Mouse (Mus musculus): Measurements from ENCODE around the gene Rims3. TPM values are rescaled to one million over a fixed set of nuclear protein-coding genes. Genes with fewer than 3 reads are reported as not detected.

The Rims3 gene
- polyA plus RNA-seq, 1 experiment from 2014 or later: 20.7 TPM

DNA sequence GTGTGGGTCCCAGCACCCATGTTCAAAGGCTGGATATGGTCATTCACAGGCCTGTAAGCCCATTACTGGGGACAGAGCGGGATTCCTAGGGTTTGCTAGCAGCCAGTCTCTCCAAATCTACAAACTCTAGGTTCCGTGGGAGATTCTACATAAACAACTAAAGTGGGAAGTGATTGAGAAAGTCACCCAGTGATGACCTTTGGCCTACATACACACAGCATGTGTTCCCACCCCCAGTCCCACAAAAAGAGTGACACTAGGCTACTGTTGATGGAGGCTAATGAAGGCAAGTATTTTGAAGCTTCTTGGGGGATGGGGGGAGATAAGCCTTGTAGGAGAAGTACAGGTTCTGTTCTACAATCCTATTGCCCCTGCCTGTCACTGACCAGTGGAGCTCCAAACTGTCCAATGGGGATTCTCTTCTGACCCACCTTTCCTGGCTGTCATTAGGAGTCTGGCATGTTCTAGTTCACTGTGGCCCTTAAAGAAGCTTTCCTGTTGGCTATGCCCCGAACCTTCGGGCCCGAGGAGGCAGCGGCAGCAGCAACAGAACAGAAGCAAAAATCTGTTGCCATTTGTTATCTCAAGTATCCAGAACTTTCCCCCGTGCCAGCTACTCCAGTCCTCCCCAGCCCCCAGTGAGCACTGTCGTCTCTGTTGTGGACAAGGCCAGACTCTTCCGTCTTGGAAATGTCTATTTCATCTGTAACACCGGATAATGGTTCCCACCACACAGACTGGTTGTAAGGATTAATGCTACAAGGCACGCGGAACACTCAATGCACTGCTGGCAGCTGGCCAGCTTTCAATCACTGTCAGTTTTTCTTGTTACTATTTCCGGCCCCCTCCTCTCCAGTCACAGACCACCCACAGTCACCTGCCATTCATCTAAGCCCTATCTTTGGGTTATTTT, 30.8 kb downstream of the Rims3 start:
- Histone ChIP-seq H3K27ac (replicated peaks; ENCODE audit: low read depth, low read length) (no peak overlapping the region), H3K9ac (replicated peaks; ENCODE audit: low read length) (0 out of 2 replicates have a peak overlapping the region, but pooled peaks have one; percentile 6), H3K4me3 (replicated peaks; ENCODE audit: low read depth, low read length) (no peak overlapping the region), H3K4me2 (ENCODE audit: low read length) (no peak overlapping the region), H3K4me1 (ENCODE audit: control insufficient read depth, insufficient read depth, low read length) (peaks cover 28% of the 10 kb centered on the region), H3K9me3 (ENCODE audit: control insufficient read depth, low read length) (no peaks in the 10 kb centered on the region), H3K36me3 (ENCODE audit: control insufficient read depth, insufficient read depth, low read length) (no peaks in the 10 kb centered on the region), H3K27me3 (ENCODE audit: control insufficient read depth, insufficient read depth, low read length) (no peaks in the 10 kb centered on the region)
- WGBS: 37% methylated on average over 13 of the region's 13 CpGs
- ATAC-seq (ENCODE audit: low FRiP score, low TSS enrichment) (no peak), DNase-seq (peak; percentile 69)

GRCm38 (mm10) chr4:120886131-120886530, 31.5 kb downstream of the Rims3 start:
- Histone ChIP-seq H3K4me1 (ENCODE audit: control insufficient read depth, insufficient read depth, low read length) (peaks cover 26% of the 10 kb centered on the region), H3K4me2 (ENCODE audit: low read length) (no peak overlapping the region), H3K36me3 (ENCODE audit: control insufficient read depth, insufficient read depth, low read length) (no peaks in the 10 kb centered on the region), H3K27me3 (ENCODE audit: control insufficient read depth, insufficient read depth, low read length) (no peaks in the 10 kb centered on the region), H3K4me3 (replicated peaks; ENCODE audit: low read depth, low read length) (no peak overlapping the region), H3K27ac (replicated peaks; ENCODE audit: low read depth, low read length) (no peak overlapping the region), H3K9me3 (ENCODE audit: control insufficient read depth, low read length) (no peaks in the 10 kb centered on the region), H3K9ac (replicated peaks; ENCODE audit: low read length) (no peak overlapping the region)
- DNase-seq: no peak
- WGBS: 36% methylated on average over 4 of the region's 4 CpGs
- no peak for ATAC-seq (ENCODE audit: low FRiP score, low TSS enrichment)

DNA sequence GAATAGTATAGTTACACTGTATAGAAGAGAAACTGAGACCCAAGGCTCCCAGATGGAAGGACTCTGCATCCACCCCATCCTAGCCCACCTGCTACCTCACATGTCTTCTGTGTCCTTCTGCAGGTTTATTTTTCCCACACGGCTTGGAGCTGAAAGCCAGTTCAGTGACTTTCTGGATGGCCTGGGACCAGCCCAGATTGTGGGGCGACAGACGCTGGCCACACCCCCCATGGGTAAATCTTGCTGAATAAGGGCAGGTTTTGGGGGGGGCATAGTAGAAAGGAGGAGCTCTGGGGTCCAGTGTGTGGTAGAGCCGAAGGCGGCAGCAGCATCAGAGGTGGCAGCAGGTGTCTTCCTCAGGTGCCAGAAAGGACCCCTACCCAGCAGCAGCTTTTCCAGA, 32.2 kb downstream of the Rims3 start:
- Histone ChIP-seq H3K4me2 (ENCODE audit: low read length) (no peak overlapping the region), H3K9ac (replicated peaks; ENCODE audit: low read length) (no peak overlapping the region), H3K27me3 (ENCODE audit: control insufficient read depth, insufficient read depth, low read length) (no peaks in the 10 kb centered on the region), H3K4me3 (replicated peaks; ENCODE audit: low read depth, low read length) (no peak overlapping the region), H3K36me3 (ENCODE audit: control insufficient read depth, insufficient read depth, low read length) (no peaks in the 10 kb centered on the region), H3K4me1 (ENCODE audit: control insufficient read depth, insufficient read depth, low read length) (peaks cover 21% of the 10 kb centered on the region), H3K27ac (replicated peaks; ENCODE audit: low read depth, low read length) (no peak overlapping the region), H3K9me3 (ENCODE audit: control insufficient read depth, low read length) (no peaks in the 10 kb centered on the region)
- no peak for DNase-seq
- 83% methylated on average over 5 of the region's 5 CpGs for WGBS
- no peak for ATAC-seq (ENCODE audit: low FRiP score, low TSS enrichment)

DNA sequence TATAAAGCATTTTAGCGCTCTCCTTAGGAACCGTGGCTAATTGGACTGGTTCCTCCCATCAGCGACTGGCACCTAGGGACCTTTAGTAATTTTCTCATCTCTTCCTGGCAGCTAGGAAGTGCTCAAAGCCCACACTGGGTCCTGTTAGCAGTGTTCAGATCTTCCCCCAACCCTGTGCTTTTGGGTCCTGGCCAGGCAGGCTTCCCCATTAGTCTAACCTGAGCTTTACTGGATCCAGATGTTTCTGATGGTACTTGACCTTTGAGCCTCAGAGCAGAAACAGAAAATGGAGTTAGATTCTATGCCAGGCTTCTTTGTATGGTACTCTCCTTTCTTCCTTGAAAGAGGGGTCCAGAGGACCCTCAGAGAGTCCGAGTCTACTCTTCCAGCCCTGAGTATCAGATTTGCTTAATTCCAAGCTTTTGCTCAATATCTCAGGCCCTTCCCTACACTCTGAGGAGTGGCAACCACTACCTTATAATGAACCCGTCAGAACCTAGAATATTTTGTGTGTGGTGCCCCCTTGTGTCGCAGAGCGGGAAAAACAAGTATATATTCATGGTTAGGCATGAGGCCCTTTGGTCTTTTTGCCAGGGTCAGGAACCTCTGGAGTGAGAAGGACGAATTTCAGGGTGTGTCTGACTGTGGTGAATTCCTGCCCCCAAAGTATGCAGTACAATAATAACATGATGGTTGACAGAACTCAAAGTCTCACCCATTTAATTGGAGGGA, 32.9 kb downstream of the Rims3 start:
- 27% methylated on average over 8 of the region's 8 CpGs for WGBS
- Histone ChIP-seq H3K4me1 (ENCODE audit: control insufficient read depth, insufficient read depth, low read length) (peaks cover 14% of the 10 kb centered on the region), H3K9me3 (ENCODE audit: control insufficient read depth, low read length) (no peaks in the 10 kb centered on the region), H3K27me3 (ENCODE audit: control insufficient read depth, insufficient read depth, low read length) (no peaks in the 10 kb centered on the region), H3K4me2 (ENCODE audit: low read length) (no peak overlapping the region), H3K4me3 (replicated peaks; ENCODE audit: low read depth, low read length) (no peak overlapping the region), H3K36me3 (ENCODE audit: control insufficient read depth, insufficient read depth, low read length) (no peaks in the 10 kb centered on the region), H3K27ac (replicated peaks; ENCODE audit: low read depth, low read length) (no peak overlapping the region), H3K9ac (replicated peaks; ENCODE audit: low read length) (no peak overlapping the region)
- no peak for ATAC-seq (ENCODE audit: low FRiP score, low TSS enrichment)
- DNase-seq: peak; percentile 83

GRCm38 (mm10) chr4:120888884-120889283, 34.3 kb downstream of the Rims3 start:
- H3K9ac ChIP-seq (replicated peaks; ENCODE audit: low read length): no peak overlapping the region
- no peak overlapping the region for H3K4me2 ChIP-seq (ENCODE audit: low read length)
- H3K4me1 ChIP-seq (ENCODE audit: control insufficient read depth, insufficient read depth, low read length): 0 out of 2 replicates have a peak, but pooled peaks cover 8% of the 10 kb centered on the region
- no peak overlapping the region for H3K4me3 ChIP-seq (replicated peaks; ENCODE audit: low read depth, low read length)
- no peaks in the 10 kb centered on the region for H3K9me3 ChIP-seq (ENCODE audit: control insufficient read depth, low read length)
- H3K36me3 ChIP-seq (ENCODE audit: control insufficient read depth, insufficient read depth, low read length): no peaks in the 10 kb centered on the region
- H3K27me3 ChIP-seq (ENCODE audit: control insufficient read depth, insufficient read depth, low read length): no peaks in the 10 kb centered on the region
- no peak overlapping the region for H3K27ac ChIP-seq (replicated peaks; ENCODE audit: low read depth, low read length)
- ATAC-seq (ENCODE audit: low FRiP score, low TSS enrichment) (no peak), DNase-seq (no peak)
- WGBS: 70% methylated on average over 8 of the region's 8 CpGs

- Histone ChIP-seq H3K9me3 (ENCODE audit: control insufficient read depth, low read length) (no peaks in the 10 kb centered on the region), H3K9ac (replicated peaks; ENCODE audit: low read length) (no peak overlapping the region), H3K36me3 (ENCODE audit: control insufficient read depth, insufficient read depth, low read length) (no peaks in the 10 kb centered on the region), H3K4me1 (ENCODE audit: control insufficient read depth, insufficient read depth, low read length) (0 out of 2 replicates have a peak, but pooled peaks cover 3% of the 10 kb centered on the region), H3K4me3 (replicated peaks; ENCODE audit: low read depth, low read length) (no peak overlapping the region), H3K27me3 (ENCODE audit: control insufficient read depth, insufficient read depth, low read length) (no peaks in the 10 kb centered on the region), H3K4me2 (ENCODE audit: low read length) (no peak overlapping the region), H3K27ac (replicated peaks; ENCODE audit: low read depth, low read length) (no peak overlapping the region; the same call in 1 of the 2 replicates)
- 48% methylated on average over 11 of the region's 11 CpGs for WGBS
- ATAC-seq (ENCODE audit: low FRiP score, low TSS enrichment): peak; percentile 51; the same call in 1 of the 2 replicates
- DNase-seq: peak; percentile 40
Measured at GRCm38 (mm10) chr4:120890754-120891440, 36.3 kb downstream of the Rims3 start.

DNA sequence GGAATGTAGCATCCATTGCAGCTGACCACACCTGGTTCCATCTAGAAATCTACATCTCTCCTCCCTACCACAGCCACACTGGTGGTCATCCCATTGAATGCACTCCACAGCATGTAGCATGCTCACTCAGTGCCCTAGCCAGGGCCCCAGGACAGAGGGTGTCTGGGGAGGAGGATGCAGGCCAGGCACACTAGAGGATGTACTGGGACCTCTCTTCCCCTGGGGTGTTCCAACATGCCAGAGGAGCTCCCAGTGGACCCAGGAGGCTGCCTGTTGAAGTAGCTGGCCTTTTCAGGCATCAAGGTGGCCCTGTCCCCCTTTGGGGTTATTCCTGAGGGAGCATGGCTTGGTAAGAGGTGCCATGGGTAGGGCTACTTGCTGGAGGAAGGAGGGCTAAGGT, 37.3 kb downstream of the Rims3 start:
- Histone ChIP-seq H3K36me3 (ENCODE audit: control insufficient read depth, insufficient read depth, low read length) (no peaks in the 10 kb centered on the region), H3K4me3 (replicated peaks; ENCODE audit: low read depth, low read length) (no peak overlapping the region), H3K4me1 (ENCODE audit: control insufficient read depth, insufficient read depth, low read length) (no peaks in the 10 kb centered on the region), H3K27me3 (ENCODE audit: control insufficient read depth, insufficient read depth, low read length) (no peaks in the 10 kb centered on the region), H3K9me3 (ENCODE audit: control insufficient read depth, low read length) (no peaks in the 10 kb centered on the region), H3K4me2 (ENCODE audit: low read length) (no peak overlapping the region), H3K27ac (replicated peaks; ENCODE audit: low read depth, low read length) (no peak overlapping the region), H3K9ac (replicated peaks; ENCODE audit: low read length) (no peak overlapping the region)
- no peak for DNase-seq
- ATAC-seq (ENCODE audit: low FRiP score, low TSS enrichment): no peak

DNA sequence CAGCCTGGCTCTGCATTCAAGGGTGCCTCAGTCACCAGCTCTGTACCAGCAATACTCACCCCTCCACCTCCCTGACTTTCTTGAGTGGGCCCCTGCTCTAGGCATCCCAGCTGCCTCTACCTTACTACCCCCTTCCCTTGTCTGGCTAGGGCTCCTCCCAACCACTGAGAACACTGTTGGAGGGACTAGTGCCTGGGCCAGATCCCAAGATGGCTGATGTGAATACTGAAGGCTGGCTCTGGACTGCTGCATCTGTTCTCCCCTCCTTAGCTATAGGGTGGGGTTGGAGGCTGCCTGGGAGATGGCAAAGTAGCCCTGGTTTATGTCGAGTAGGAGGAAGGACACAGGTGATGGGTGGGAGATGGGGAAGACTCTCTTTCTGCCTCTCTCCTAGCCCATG, 37.9 kb downstream of the Rims3 start:
- no peaks in the 10 kb centered on the region for H3K27me3 ChIP-seq (ENCODE audit: control insufficient read depth, insufficient read depth, low read length)
- ATAC-seq (ENCODE audit: low FRiP score, low TSS enrichment): no peak
- 60% methylated on average over 1 of the region's 1 CpGs for WGBS

More for the DNA sequence above, 37.9 kb downstream of the Rims3 start:
- Histone ChIP-seq H3K9ac (replicated peaks; ENCODE audit: low read length) (no peak overlapping the region), H3K4me3 (replicated peaks; ENCODE audit: low read depth, low read length) (no peak overlapping the region), H3K4me1 (ENCODE audit: control insufficient read depth, insufficient read depth, low read length) (no peaks in the 10 kb centered on the region), H3K4me2 (ENCODE audit: low read length) (no peak overlapping the region), H3K27ac (replicated peaks; ENCODE audit: low read depth, low read length) (no peak overlapping the region), H3K9me3 (ENCODE audit: control insufficient read depth, low read length) (no peaks in the 10 kb centered on the region), H3K36me3 (ENCODE audit: control insufficient read depth, insufficient read depth, low read length) (no peaks in the 10 kb centered on the region)
- no peak for DNase-seq

Data from midbrain, embryonic 14.5 days (tissue).